In the genomic region with DNA sequence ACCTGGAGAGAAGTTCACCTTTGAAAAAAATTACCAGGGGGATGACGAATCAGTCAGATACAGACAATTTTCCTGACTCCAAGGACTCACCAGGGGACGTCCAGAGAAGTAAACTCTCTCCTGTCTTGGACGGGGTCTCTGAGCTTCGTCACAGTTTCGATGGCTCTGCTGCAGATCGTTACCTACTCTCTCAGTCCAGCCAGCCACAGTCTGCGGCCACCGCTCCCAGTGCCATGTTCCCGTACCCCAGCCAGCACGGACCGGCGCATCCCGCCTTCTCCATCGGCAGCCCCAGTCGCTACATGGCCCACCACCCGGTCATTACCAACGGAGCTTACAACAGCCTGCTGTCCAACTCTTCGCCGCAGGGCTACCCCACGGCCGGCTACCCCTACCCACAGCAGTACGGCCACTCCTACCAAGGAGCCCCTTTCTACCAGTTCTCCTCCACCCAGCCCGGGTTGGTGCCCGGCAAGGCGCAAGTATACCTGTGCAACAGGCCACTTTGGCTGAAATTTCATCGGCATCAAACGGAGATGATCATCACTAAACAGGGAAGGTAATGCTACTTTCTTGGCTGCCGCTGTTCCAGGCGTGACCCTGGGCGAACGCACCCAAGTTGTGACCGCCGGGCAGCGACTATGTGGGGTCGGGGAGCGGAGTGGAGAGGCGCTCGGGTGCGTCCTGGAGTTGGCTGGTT, we compare ENCODE assay signal across 8 mouse cellular contexts. TPM values are rescaled to one million over a fixed set of nuclear protein-coding genes. Genes with fewer than 3 reads are reported as not detected.
DNase-seq lines count a peak whose midpoint lies in the region; ATAC-seq and TF ChIP-seq lines count a peak whose summit lies in the region.

No protein-coding gene starts in this region.

- no peak overlapping the region for H3K4me2 ChIP-seq in midbrain, postnatal 0 days (ENCODE audit: low read depth, low read length, poor library complexity, severe bottlenecking)
- 0 out of 2 replicates have a peak overlapping the region, but pooled peaks have one; percentile 11 for H3K4me2 ChIP-seq in limb, embryonic 11.5 days (ENCODE audit: low read depth, severe bottlenecking)

- H3K27ac ChIP-seq in midbrain, embryonic 10.5 days (replicated peaks): no peak overlapping the region
- no peak overlapping the region for H3K27ac ChIP-seq in midbrain, postnatal 0 days (ENCODE audit: low read depth, low read length)
- H3K27ac ChIP-seq in limb, embryonic 11.5 days (replicated peaks; ENCODE audit: low read depth, low read length): no peak overlapping the region

- H3K4me1 ChIP-seq in midbrain, embryonic 10.5 days: peaks cover 25% of the 10 kb centered on the region
- no peaks in the 10 kb centered on the region for H3K4me1 ChIP-seq in midbrain, postnatal 0 days (ENCODE audit: insufficient read depth, low read length)
- H3K4me1 ChIP-seq in limb, embryonic 11.5 days (ENCODE audit: control insufficient read depth, insufficient read depth, low read length): peaks cover 9% of the 10 kb centered on the region

- WGBS in midbrain, embryonic 10.5 days: under 1% methylated on average over 39 of the region's 39 CpGs
- WGBS in midbrain, postnatal 0 days: 2% methylated on average over 39 of the region's 39 CpGs
- WGBS in limb, embryonic 11.5 days: under 1% methylated on average over 39 of the region's 39 CpGs

- no peaks in the 10 kb centered on the region for H3K9me3 ChIP-seq in midbrain, embryonic 10.5 days (replicated peaks)
- H3K9me3 ChIP-seq in midbrain, postnatal 0 days (ENCODE audit: low read length): no peaks in the 10 kb centered on the region
- H3K9me3 ChIP-seq in limb, embryonic 11.5 days (ENCODE audit: control insufficient read depth, low read length): no peaks in the 10 kb centered on the region

- H3K9ac ChIP-seq in midbrain, postnatal 0 days (replicated peaks; ENCODE audit: low read length, poor library complexity, severe bottlenecking): no peak overlapping the region
- H3K9ac ChIP-seq in limb, embryonic 11.5 days (ENCODE audit: low read length): no peak overlapping the region

- H3K27me3 ChIP-seq in midbrain, embryonic 10.5 days (ENCODE audit: low read depth, poor library complexity, severe bottlenecking): peaks cover 95% of the 10 kb centered on the region
- peaks cover 43% of the 10 kb centered on the region for H3K27me3 ChIP-seq in midbrain, postnatal 0 days (ENCODE audit: insufficient read depth, low read length)
- peaks cover 38% of the 10 kb centered on the region for H3K27me3 ChIP-seq in limb, embryonic 11.5 days (ENCODE audit: control insufficient read depth, insufficient read depth, low read length)

- peak overlapping the region; percentile 26; the same call in 1 of the 2 replicates for H3K4me3 ChIP-seq in midbrain, embryonic 10.5 days
- no peak overlapping the region for H3K4me3 ChIP-seq in midbrain, postnatal 0 days (ENCODE audit: low read depth, low read length)
- no peak overlapping the region; the same call in 1 of the 2 replicates for H3K4me3 ChIP-seq in limb, embryonic 11.5 days (ENCODE audit: low read depth, low read length)

- TF ChIP-seq CTCF in midbrain, postnatal 0 days (IDR thresholded peaks at IDR 0.05): no peak

- ATAC-seq in midbrain, postnatal 0 days (ENCODE audit: low FRiP score): no peak
- ATAC-seq in granulocyte monocyte progenitor cell, adult 5-6 weeks (replicated peaks; ENCODE audit: poor library complexity, severe bottlenecking): peak; percentile 25
- 0 out of 2 replicates have a peak, but pooled peaks have one; percentile 7 for ATAC-seq in limb, embryonic 11.5 days (ENCODE audit: insufficient number of reproducible peaks, low FRiP score, low TSS enrichment, low read depth)

- H3K36me3 ChIP-seq in midbrain, embryonic 10.5 days: no peaks in the 10 kb centered on the region
- 0 out of 2 replicates have a peak, but pooled peaks cover 3% of the 10 kb centered on the region for H3K36me3 ChIP-seq in midbrain, postnatal 0 days (ENCODE audit: insufficient read depth, low read length)
- H3K36me3 ChIP-seq in limb, embryonic 11.5 days (ENCODE audit: control insufficient read depth, insufficient read depth, low read length): no peaks in the 10 kb centered on the region

- DNase-seq in cerebellum, adult 9-11 months: peak; percentile 28
- DNase-seq in cerebellum, postnatal 4 days (ENCODE audit: low spot score in 2 of 2): no peak
- peak; percentile 65 for DNase-seq in midbrain, embryonic 10.5 days (ENCODE audit: low spot score)
- no peak for DNase-seq in midbrain, postnatal 0 days (ENCODE audit: low spot score)
- peak; percentile 73 for DNase-seq in limb, embryonic 11.5 days (ENCODE audit: low spot score)
- DNase-seq in retina, postnatal 1 day: peak; percentile 45
- no peak for DNase-seq in gastrocnemius, adult 18-20 months (ENCODE audit: low spot score)

RNA-seq across cellular contexts. Expression of gene Tbr1, which starts 2.3 kb away (rescaled TPM):
- 0.23 and 0.26 TPM in 2 replicates for polyA plus RNA-seq in midbrain, embryonic 10.5 days (2016; fragmentation: Nextera tagmentation; extraction: Ambion mirVana)
- total RNA-seq in midbrain, postnatal 0 days (2014; rRNA removed): 1.1 and 1.2 TPM in 2 replicates
- polyA plus RNA-seq in midbrain, postnatal 0 days (2015; fragmentation: Nextera tagmentation; extraction: Ambion mirVana): 0.07 and 0.60 TPM in 2 replicates
- 0.49 TPM in 1 of 2 replicates, not detected in the other for total RNA-seq in granulocyte monocyte progenitor cell, adult 5-6 weeks (2014; fragmentation: Nextera tagmentation)
- total RNA-seq in granulocyte monocyte progenitor cell, adult 5-6 weeks (2017): not detected in 2 replicates
- 0.08 and 0.17 TPM in 2 replicates for polyA plus RNA-seq in limb, embryonic 11.5 days (2014; fragmentation: Nextera tagmentation; extraction: Ambion mirVana)
- total RNA-seq in gastrocnemius, adult 18-20 months (2021): not detected

Comparison
In these comparisons a context has a peak if more than half of its experiments do, and no peak if none do; other contexts are left out.
1. DNase-seq: peak in cerebellum, adult 9-11 months (single experiment), midbrain, embryonic 10.5 days (single experiment), limb, embryonic 11.5 days (single experiment) and retina, postnatal 1 day (single experiment); none in cerebellum, postnatal 4 days (0 of 2), midbrain, postnatal 0 days (single experiment) and gastrocnemius, adult 18-20 months (single experiment).